Comparison of ENCODE assay signal across 7 mouse cellular contexts in the genomic region with DNA sequence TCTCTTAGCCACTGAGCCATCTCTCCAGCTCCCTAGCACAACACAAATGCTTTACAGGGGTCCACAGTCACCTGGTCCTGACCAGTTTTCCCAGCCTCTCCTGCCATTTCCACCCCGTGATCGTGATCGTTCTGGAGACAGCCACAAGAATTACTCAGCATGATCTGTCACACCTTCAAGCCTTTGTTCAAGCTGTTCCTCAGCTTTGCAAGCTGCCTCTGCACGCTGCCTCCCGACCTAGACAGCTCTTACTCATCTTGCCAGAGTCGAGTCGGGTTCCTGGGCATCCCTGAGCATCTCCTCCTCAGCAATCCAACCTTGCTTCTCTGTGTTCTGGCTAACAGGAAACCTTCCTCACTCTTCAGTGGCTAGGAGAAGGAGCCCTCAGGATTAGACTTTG. TPM values are rescaled to one million over a fixed set of nuclear protein-coding genes. Genes with fewer than 3 reads are reported as not detected.
DNase-seq lines count a peak whose midpoint lies in the region; ATAC-seq and TF ChIP-seq lines count a peak whose summit lies in the region.

A gene (plus strand): TSS at position 283 of the 400 bp plus-strand sequence.

- no peaks in the 10 kb centered on the region for H3K9me3 ChIP-seq in limb, embryonic 14.5 days (ENCODE audit: control insufficient read depth, low read length)
- H3K9me3 ChIP-seq in stomach, embryonic 15.5 days: no peaks in the 10 kb centered on the region

- intact Hi-C loops in heart, postnatal 36 days (cut with DNase I): no loop called here

- TF ChIP-seq CTCF in C2C12 (IDR thresholded peaks at IDR 0.05; ENCODE audit: control insufficient read depth, insufficient read depth, insufficient read length): no peak
- no peak for TF ChIP-seq CTCF in embryonic fibroblast, embryonic 13.5 days (IDR thresholded peaks at IDR 0.05; ENCODE audit: borderline replicate concordance, insufficient read depth, low read length)

- 47% methylated on average over 7 of the region's 7 CpGs for WGBS in limb, embryonic 14.5 days
- WGBS in stomach, embryonic 15.5 days: 44% methylated on average over 7 of the region's 7 CpGs

- no peak for ATAC-seq in CD4-positive, CD25-positive, alpha-beta regulatory T cell, adult 4 months
- ATAC-seq in limb, embryonic 14.5 days (ENCODE audit: low FRiP score, low read depth): no peak
- ATAC-seq in stomach, embryonic 15.5 days (ENCODE audit: insufficient read depth, low FRiP score, low read depth): no peak

- H3K36me3 ChIP-seq in C2C12 (ENCODE audit: control insufficient read depth, insufficient read depth): no peaks in the 10 kb centered on the region
- no peaks in the 10 kb centered on the region for H3K36me3 ChIP-seq in limb, embryonic 14.5 days (ENCODE audit: control insufficient read depth, insufficient read depth, low read length)
- H3K36me3 ChIP-seq in stomach, embryonic 15.5 days: no peaks in the 10 kb centered on the region

- no peaks in the 10 kb centered on the region for H3K4me1 ChIP-seq in embryonic fibroblast, embryonic 13.5 days (ENCODE audit: control insufficient read depth, insufficient read depth, low read length)
- no peaks in the 10 kb centered on the region for H3K4me1 ChIP-seq in limb, embryonic 14.5 days (ENCODE audit: control insufficient read depth, insufficient read depth, low read length)
- no peaks in the 10 kb centered on the region for H3K4me1 ChIP-seq in stomach, embryonic 15.5 days

- H3K79me3 ChIP-seq in C2C12 (ENCODE audit: low read depth): no peaks in the 10 kb centered on the region

- no peak within 1 kb of the TSS for H3ac ChIP-seq in C2C12 (ENCODE audit: control insufficient read depth, insufficient read length, low read depth)

- no peak within 1 kb of the TSS for H3K4me2 ChIP-seq in limb, embryonic 14.5 days (replicated peaks; ENCODE audit: low read depth, low read length, severe bottlenecking)
- no peak within 1 kb of the TSS for H3K4me2 ChIP-seq in stomach, embryonic 15.5 days

- no peak within 1 kb of the TSS for H3K27ac ChIP-seq in embryonic fibroblast, embryonic 13.5 days (ENCODE audit: insufficient read depth, low read length)
- H3K27ac ChIP-seq in limb, embryonic 14.5 days (replicated peaks; ENCODE audit: low read depth, low read length): no peak within 1 kb of the TSS
- H3K27ac ChIP-seq in stomach, embryonic 15.5 days: no peak within 1 kb of the TSS

- TF ChIP-seq POLR2A in embryonic fibroblast, embryonic 13.5 days (IDR thresholded peaks at IDR 0.05; ENCODE audit: low read depth, low read length): no peak
- no peak for TF ChIP-seq POLR2A in limb, embryonic 14.5 days (IDR thresholded peaks at IDR 0.05; ENCODE audit: borderline replicate concordance, extremely low read depth, insufficient read depth, insufficient read length)

- H3K9ac ChIP-seq in limb, embryonic 14.5 days (ENCODE audit: low read depth, low read length, severe bottlenecking): no peak within 1 kb of the TSS
- H3K9ac ChIP-seq in stomach, embryonic 15.5 days: no peak within 1 kb of the TSS

- no peaks in the 10 kb centered on the region for H3K27me3 ChIP-seq in C2C12 (ENCODE audit: control insufficient read depth, insufficient read depth, insufficient read length)
- no peaks in the 10 kb centered on the region for H3K27me3 ChIP-seq in limb, embryonic 14.5 days (ENCODE audit: control insufficient read depth, insufficient read depth, low read length)
- H3K27me3 ChIP-seq in stomach, embryonic 15.5 days (replicated peaks): no peaks in the 10 kb centered on the region

- DNase-seq in heart, postnatal 36 days: no peak
- DNase-seq in limb, embryonic 14.5 days (ENCODE audit: low spot score): no peak
- no peak for DNase-seq in right cerebral cortex, postnatal 4 days

- no peaks in the 10 kb centered on the region for H3K79me2 ChIP-seq in C2C12 (ENCODE audit: control insufficient read depth, insufficient read depth)

- no peak within 1 kb of the TSS for H3K4me3 ChIP-seq in C2C12 (ENCODE audit: insufficient read depth, poor library complexity, severe bottlenecking)
- no peak within 1 kb of the TSS for H3K4me3 ChIP-seq in embryonic fibroblast, embryonic 13.5 days (ENCODE audit: insufficient read depth, low read length)
- H3K4me3 ChIP-seq in limb, embryonic 14.5 days (replicated peaks; ENCODE audit: low read length): no peak within 1 kb of the TSS
- no peak within 1 kb of the TSS for H3K4me3 ChIP-seq in stomach, embryonic 15.5 days (replicated peaks)

TF ChIP-seq in C2C12, 6 proteins besides CTCF, POLR2A, EP300 and RAD21:
- TF ChIP-seq CEBPB (IDR thresholded peaks at IDR 0.05; ENCODE audit: low read depth) (no peak), MYOD1 (IDR thresholded peaks at IDR 0.05; ENCODE audit: control insufficient read depth, insufficient read length, low read depth) (no peak), USF1 (IDR thresholded peaks at IDR 0.05; ENCODE audit: low read depth) (no peak), MYOG (IDR thresholded peaks at IDR 0.05; ENCODE audit: control insufficient read depth, extremely low read depth, insufficient read length) (no peak), MAX (IDR thresholded peaks at IDR 0.05) (no peak), FOSL1 (IDR thresholded peaks at IDR 0.05; ENCODE audit: insufficient read depth, low read length, poor library complexity, severe bottlenecking) (no peak)

RNA-seq across cellular contexts. Expression of the gene that starts here (rescaled TPM):
- polyA plus RNA-seq in C2C12 (2012; fragmentation: generic; extraction: Trizol): 228 TPM
- 100 to 1,000 TPM; 116 to 155 TPM for polyA plus RNA-seq in CD4-positive, CD25-positive, alpha-beta regulatory T cell, adult 4 months (2017; shearing (Covaris generic))
- polyA plus RNA-seq in embryonic fibroblast, embryonic 13.5 days (2011; ENCODE audit: insufficient read length, low read depth, missing spikeins): 47.2 and 51.3 TPM in 2 replicates
- 10 to 100 TPM; 50.0 to 52.3 TPM for total RNA-seq in heart, postnatal 36 days (2021)
- polyA plus RNA-seq in limb, embryonic 14.5 days (2012; rRNA removed): 313 and 432 TPM in 2 replicates
- polyA plus RNA-seq in limb, embryonic 14.5 days (2014; fragmentation: Nextera tagmentation; extraction: Ambion mirVana): 165 and 173 TPM in 2 replicates
- polyA plus RNA-seq in stomach, embryonic 15.5 days (2015; fragmentation: Nextera tagmentation; extraction: Ambion mirVana): 129 and 132 TPM in 2 replicates
